Mouse (Mus musculus) cortical plate, adult 2 months (tissue): ENCODE results near the gene Stt3b.

Experiments
- CTCF ChIP-seq: fragments of 200-500 bp; IDR thresholded peaks from 2 replicates; pipeline ENCODE4 v1.5.1; 2011; ENCODE audit warnings: mild to moderate bottlenecking, control low read depth, low read length; ENCODE audit not compliant: insufficient read depth; ENCODE audit errors: extremely low read depth
- POLR2A ChIP-seq: fragments of 200-500 bp; IDR thresholded peaks from 2 replicates; pipeline ENCODE4 v1.6.1; 2011; ENCODE audit warnings: mild to moderate bottlenecking, low read length, control low read depth; ENCODE audit not compliant: insufficient read depth; ENCODE audit errors: extremely low read depth

DNA sequence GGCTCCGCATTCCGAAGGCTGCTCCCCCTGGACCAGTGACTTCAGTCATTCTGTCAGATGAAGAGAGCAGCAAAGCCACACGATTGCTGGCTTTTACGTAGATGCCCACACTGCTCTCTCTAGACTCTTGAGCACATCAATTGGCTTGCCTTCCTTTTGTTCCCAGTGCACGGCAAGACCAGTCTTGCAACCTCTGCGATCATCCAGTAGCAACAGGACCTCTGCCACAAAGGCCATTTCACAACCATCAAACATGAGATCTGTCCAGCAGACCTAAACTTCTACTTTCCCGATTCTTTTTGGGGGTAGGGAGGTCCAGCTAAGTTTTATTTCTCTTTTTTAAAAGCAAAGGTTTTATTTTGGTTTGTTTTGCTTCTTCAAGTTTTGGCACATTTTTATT lies 22.1 kb upstream of the Stt3b start:
- no peak for TF ChIP-seq POLR2A
- no peak for TF ChIP-seq CTCF
